Mouse (Mus musculus) hindbrain, embryonic 11.5 days (tissue): ENCODE results near the gene Galnt9. TPM values are rescaled to one million over a fixed set of nuclear protein-coding genes. Genes with fewer than 3 reads are reported as not detected.

Source experiments
- ATAC-seq: fragments of 200-750 bp; cut with Nextera tagmentation; 2 replicates; pipeline ENCODE4 v1.8.0; 2017; ENCODE audit warnings: mild to moderate bottlenecking, moderate TSS enrichment, moderate library complexity; ENCODE audit not compliant: low FRiP score
- DNase-seq: peaks from one replicate; pipeline ENCODE4 v3.0.0-alpha.2; 2015; ENCODE audit warnings: low spot score
- H3K27ac ChIP-seq: fragments of 300-500 bp; sonication (generic); 2 replicates; pipeline ENCODE4 v1.5.1; 2014; ENCODE audit warnings: mild to moderate bottlenecking, low read depth, low read length
- H3K27me3 ChIP-seq: fragments of 300-500 bp; sonication (generic); 2 replicates; pipeline ENCODE4 v1.6.1; 2014; ENCODE audit warnings: mild to moderate bottlenecking, low read length, moderate library complexity, mixed read lengths; ENCODE audit not compliant: control insufficient read depth, insufficient read depth
- H3K36me3 ChIP-seq: fragments of 300-500 bp; sonication (generic); 2 replicates; pipeline ENCODE4 v1.6.1; 2014; ENCODE audit warnings: mild to moderate bottlenecking, low read length, moderate library complexity, mixed read lengths; ENCODE audit not compliant: control insufficient read depth, insufficient read depth
- H3K4me1 ChIP-seq: fragments of 300-500 bp; sonication (generic); replicated peaks from 2 replicates; pipeline ENCODE4 v1.6.1; 2014; ENCODE audit warnings: low read length, mixed read lengths; ENCODE audit not compliant: control insufficient read depth, insufficient read depth
- H3K4me2 ChIP-seq: fragments of 300-500 bp; sonication (generic); replicated peaks from 2 replicates; pipeline ENCODE4 v1.6.1; 2014; ENCODE audit warnings: mild to moderate bottlenecking, low read depth, low read length
- H3K4me3 ChIP-seq: fragments of 300-500 bp; sonication (generic); 2 replicates; pipeline ENCODE4 v1.5.1; 2014; ENCODE audit warnings: low read depth, low read length
- H3K9ac ChIP-seq: fragments of 300-500 bp; sonication (generic); 2 replicates; pipeline ENCODE4 v1.6.1; 2014; ENCODE audit warnings: low read depth, low read length
- H3K9me3 ChIP-seq: fragments of 300-500 bp; sonication (generic); 2 replicates; pipeline ENCODE4 v1.6.1; 2016; ENCODE audit warnings: low read length; ENCODE audit not compliant: control insufficient read depth
- WGBS: fragments of 180-500 bp; shearing (Covaris S2); extraction: QIAGEN DNeasy Blood & Tissue Kit; methylation state at CpG from one replicate; pipeline ENCODE4 v1.1.7; 2014; 5-methylcytosine and 5-hydroxymethylcytosine counted together
- polyA plus RNA-seq: library from polyadenylated mRNA; unstranded; fragments of >200 nt; fragmentation: Nextera tagmentation; extraction: Ambion mirVana; gene quantifications from 2 replicates; pipeline ENCODE4 v1.2.1, GENCODE M21; 2014

The Galnt9 gene
- polyA plus RNA-seq, 1 experiment from 2014 or later: 4.3 TPM

DNA sequence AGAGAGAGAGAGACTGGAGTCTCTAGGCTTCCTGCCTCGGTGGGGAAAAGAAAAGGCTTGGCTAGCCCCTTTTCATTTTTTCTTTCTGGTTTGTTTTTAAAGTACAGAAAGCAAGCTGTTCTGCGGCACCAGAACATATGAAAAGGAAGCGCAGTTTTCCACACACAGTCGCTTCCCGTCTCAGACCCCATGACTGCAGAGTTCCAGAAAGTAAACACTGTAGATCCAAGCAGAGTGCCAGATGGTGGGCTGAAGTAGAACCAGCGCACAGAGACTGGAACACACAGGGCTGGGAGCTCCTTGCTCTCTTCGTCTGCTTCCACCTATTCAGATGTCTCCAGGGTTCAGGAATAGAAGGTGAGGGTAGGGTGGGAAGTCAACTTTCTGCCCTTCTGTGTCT lies 22.3 kb upstream of the Galnt9 start:
- WGBS: 73% methylated on average over 7 of the region's 7 CpGs
- DNase-seq (no peak), ATAC-seq (no peak)
- Histone ChIP-seq H3K4me1 (no peaks in the 10 kb centered on the region), H3K9me3 (no peaks in the 10 kb centered on the region), H3K4me2 (no peak overlapping the region), H3K4me3 (no peak overlapping the region), H3K27ac (no peak overlapping the region), H3K9ac (no peak overlapping the region), H3K27me3 (no peaks in the 10 kb centered on the region), H3K36me3 (no peaks in the 10 kb centered on the region)

DNA sequence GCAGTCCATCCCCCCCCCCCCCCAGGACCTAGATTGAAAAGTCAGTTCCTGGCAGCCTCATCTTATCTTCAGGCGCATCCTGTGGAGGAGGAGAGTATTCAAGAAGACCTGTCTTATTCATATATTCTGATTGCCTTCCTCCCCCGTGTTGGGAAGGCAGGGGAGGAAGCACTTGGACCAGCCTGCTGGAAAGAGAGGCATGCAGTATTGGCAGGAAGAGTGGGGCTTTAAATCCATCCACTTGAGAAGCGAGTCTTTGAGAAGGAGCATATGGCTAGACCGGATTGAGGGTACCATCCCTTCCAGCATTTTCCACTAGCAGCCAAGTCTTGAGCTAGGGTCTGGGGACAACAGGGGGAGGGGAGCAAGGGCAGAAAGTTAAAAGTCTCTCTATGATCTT lies 20.9 kb upstream of the Galnt9 start:
- no peak overlapping the region for H3K27ac ChIP-seq
- WGBS: 78% methylated on average over 4 of the region's 4 CpGs
- H3K27me3 ChIP-seq: no peaks in the 10 kb centered on the region
- no peak overlapping the region for H3K9ac ChIP-seq
- H3K4me3 ChIP-seq: no peak overlapping the region
- no peaks in the 10 kb centered on the region for H3K36me3 ChIP-seq
- no peaks in the 10 kb centered on the region for H3K4me1 ChIP-seq
- DNase-seq: no peak
- no peak overlapping the region for H3K4me2 ChIP-seq
- no peak for ATAC-seq
- no peaks in the 10 kb centered on the region for H3K9me3 ChIP-seq

DNA sequence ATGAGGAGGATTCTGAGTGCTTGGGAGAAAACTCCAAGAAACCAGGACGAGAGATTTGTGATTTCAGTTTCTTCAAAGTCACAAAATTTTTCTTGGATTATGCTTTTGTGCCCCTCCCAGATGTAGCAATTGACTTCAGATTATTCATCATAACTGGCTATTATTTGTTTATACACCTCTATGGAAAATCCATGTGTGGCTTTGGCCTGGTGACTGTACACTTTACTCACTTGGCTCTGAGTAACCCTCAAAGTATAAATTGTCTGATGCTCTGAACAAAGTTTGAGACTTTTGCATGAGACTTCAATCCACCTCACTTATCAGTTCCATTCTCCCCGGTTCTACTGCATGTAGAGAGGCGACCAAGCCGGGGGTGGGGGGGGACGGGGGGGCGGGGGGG lies 18.5 kb upstream of the Galnt9 start:
- no peaks in the 10 kb centered on the region for H3K4me1 ChIP-seq
- H3K27ac ChIP-seq: no peak overlapping the region
- H3K9ac ChIP-seq: no peak overlapping the region
- DNase-seq (no peak), ATAC-seq (no peak)
- no peaks in the 10 kb centered on the region for H3K9me3 ChIP-seq
- H3K27me3 ChIP-seq: no peaks in the 10 kb centered on the region
- no peaks in the 10 kb centered on the region for H3K36me3 ChIP-seq
- WGBS: 76% methylated on average over 6 of the region's 6 CpGs
- H3K4me3 ChIP-seq: no peak overlapping the region
- no peak overlapping the region for H3K4me2 ChIP-seq

DNA sequence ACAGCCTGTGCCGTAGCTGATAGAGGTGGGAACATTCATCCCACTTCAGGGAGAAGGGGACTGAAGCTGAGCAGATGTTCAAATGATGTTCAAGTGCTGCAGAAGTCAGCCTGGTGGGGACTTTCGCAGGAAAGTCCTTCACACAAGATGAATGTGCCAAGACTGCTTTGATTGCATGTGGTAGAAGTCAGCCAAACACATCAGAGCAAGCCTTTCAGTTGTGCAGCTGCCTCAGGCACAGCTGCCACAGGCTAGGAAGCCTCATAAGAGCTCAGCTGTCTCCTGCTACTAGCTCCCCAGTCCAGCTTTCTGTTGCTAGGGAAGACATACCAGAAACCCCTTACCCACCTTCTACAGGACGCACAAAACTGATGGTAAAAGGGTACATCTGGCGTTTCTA lies 17.6 kb upstream of the Galnt9 start:
- no peak overlapping the region for H3K9ac ChIP-seq
- H3K27ac ChIP-seq: no peak overlapping the region
- ATAC-seq: no peak
- no peaks in the 10 kb centered on the region for H3K9me3 ChIP-seq
- no peaks in the 10 kb centered on the region for H3K36me3 ChIP-seq
- H3K4me1 ChIP-seq: no peaks in the 10 kb centered on the region
- H3K4me2 ChIP-seq: no peak overlapping the region
- H3K4me3 ChIP-seq: no peak overlapping the region
- 86% methylated on average over 4 of the region's 4 CpGs for WGBS
- no peaks in the 10 kb centered on the region for H3K27me3 ChIP-seq
- no peak for DNase-seq

DNA sequence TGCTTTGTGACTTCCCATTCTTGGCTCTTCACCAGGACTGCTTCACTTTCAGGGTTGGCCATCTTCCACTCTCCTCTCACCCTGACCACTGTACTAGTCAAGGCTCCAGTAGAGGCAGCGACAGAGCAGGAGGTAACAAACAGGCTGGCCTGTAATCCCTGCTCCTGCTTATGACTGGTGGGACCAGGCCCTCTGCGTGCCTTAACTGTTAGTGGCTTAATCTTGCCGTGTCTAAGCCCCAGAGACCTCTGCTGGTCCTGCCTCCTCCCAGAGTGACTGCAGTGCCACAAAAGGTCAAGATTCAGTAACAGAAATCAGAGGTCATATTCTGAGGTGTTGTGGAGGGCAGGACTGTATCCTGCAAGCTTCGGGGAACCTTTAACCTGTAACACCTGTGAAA lies 13.1 kb upstream of the Galnt9 start:
- Histone ChIP-seq H3K9me3 (no peaks in the 10 kb centered on the region), H3K27me3 (no peaks in the 10 kb centered on the region), H3K27ac (no peak overlapping the region), H3K4me2 (no peak overlapping the region), H3K36me3 (no peaks in the 10 kb centered on the region), H3K4me1 (no peaks in the 10 kb centered on the region), H3K9ac (no peak overlapping the region), H3K4me3 (no peak overlapping the region)
- WGBS: 67% methylated on average over 4 of the region's 4 CpGs
- ATAC-seq (no peak), DNase-seq (no peak)

DNA sequence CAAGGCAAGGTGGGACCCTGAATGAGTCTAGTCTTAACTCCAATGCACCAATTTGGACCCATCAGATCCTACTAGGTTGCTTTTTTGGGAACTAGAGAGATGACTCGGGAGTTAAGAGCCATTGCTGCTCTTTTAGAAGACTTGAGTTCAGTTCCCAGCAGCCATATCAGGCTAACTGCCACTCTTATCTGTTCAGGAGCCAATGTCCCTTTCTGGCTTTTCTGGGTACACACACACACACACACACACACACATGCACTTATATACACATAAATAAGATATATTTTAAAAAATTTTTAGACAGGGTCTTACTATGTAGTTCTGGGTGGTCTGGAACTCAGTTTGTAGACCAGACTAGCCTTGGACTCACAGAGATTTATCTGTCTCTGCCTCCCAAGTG lies 9.8 kb upstream of the Galnt9 start:
- Histone ChIP-seq H3K36me3 (no peaks in the 10 kb centered on the region), H3K4me1 (no peaks in the 10 kb centered on the region), H3K9ac (no peak overlapping the region), H3K9me3 (no peaks in the 10 kb centered on the region), H3K4me2 (no peak overlapping the region), H3K4me3 (no peak overlapping the region), H3K27me3 (no peaks in the 10 kb centered on the region), H3K27ac (no peak overlapping the region)
- ATAC-seq: no peak
- no peak for DNase-seq
- WGBS: 77% methylated on average over 1 of the region's 1 CpGs

DNA sequence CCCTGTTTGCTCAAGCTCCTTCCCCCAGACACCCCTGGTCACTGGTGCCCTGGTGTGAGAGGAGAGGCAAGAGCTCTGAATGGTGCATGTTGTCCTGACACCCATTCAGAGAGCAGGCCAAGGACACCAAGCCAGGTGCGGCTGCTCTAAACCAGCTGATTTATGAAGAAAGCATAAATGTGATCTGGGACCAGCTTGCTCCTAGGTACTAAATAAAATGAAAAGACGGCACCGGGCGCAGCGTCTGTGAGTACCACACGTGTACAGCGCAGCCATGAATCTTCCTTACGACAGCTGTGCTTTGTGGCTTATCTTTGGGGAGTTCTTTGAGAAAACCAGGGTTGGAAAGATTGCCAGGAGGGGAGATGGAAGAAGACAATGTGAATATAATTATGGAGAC lies 8.2 kb upstream of the Galnt9 start:
- Histone ChIP-seq H3K9me3 (no peaks in the 10 kb centered on the region), H3K4me3 (no peak overlapping the region), H3K4me1 (no peaks in the 10 kb centered on the region), H3K4me2 (no peak overlapping the region), H3K36me3 (no peaks in the 10 kb centered on the region), H3K9ac (no peak overlapping the region), H3K27me3 (no peaks in the 10 kb centered on the region), H3K27ac (no peak overlapping the region)
- DNase-seq (no peak), ATAC-seq (no peak)
- WGBS: 90% methylated on average over 8 of the region's 8 CpGs

DNA sequence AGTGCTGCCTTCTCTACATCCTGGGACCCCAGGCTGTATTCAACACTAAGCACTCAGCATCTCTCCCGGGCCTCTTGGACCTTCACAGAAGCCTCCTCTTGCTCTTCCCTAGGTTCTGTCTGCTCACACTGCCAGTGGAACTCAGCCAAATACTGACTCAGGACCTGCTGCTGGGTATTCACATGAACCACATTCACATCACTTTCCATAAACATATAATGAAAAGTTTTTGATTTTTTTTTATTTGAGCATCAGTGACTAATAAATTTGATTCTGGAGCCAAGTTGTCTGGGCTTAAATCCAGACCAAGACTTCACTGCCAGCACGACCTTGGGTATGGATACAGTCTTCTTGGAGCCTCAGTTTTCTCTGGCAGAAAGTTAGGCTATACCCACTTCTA lies 3.2 kb upstream of the Galnt9 start:
- no peak overlapping the region for H3K27ac ChIP-seq
- no peak overlapping the region for H3K9ac ChIP-seq
- no peaks in the 10 kb centered on the region for H3K9me3 ChIP-seq
- ATAC-seq: no peak
- peaks cover 30% of the 10 kb centered on the region for H3K27me3 ChIP-seq
- WGBS: 73% methylated on average over 2 of the region's 2 CpGs
- no peak for DNase-seq
- H3K4me1 ChIP-seq: no peaks in the 10 kb centered on the region; the same call in 1 of the 2 replicates
- no peak overlapping the region for H3K4me2 ChIP-seq
- H3K36me3 ChIP-seq: no peaks in the 10 kb centered on the region
- H3K4me3 ChIP-seq: no peak overlapping the region

DNA sequence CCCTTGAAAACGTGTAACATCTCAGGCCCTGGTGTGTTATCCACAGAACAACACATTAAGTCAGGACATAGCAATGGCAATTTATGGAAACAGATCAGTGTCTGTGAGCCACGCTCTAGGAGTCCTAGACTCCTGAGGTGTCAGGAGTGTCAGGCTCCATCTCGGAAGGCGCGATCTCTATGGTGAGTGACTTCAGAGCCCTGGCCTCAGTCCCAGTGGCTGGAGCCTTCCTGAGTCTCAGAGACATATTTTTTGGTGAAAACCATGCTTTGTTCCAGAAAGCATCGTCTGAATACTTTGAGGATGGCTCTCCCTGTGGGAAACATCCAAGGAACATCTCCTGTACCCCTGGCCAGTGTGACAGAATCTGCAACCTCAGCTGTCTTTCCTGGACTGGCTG lies 2.7 kb upstream of the Galnt9 start:
- Histone ChIP-seq H3K9ac (no peak overlapping the region), H3K36me3 (no peaks in the 10 kb centered on the region), H3K4me3 (no peak overlapping the region), H3K4me2 (no peak overlapping the region), H3K27ac (no peak overlapping the region), H3K9me3 (no peaks in the 10 kb centered on the region), H3K27me3 (peaks cover 32% of the 10 kb centered on the region), H3K4me1 (no peaks in the 10 kb centered on the region; the same call in 1 of the 2 replicates)
- DNase-seq (no peak), ATAC-seq (no peak)
- WGBS: 84% methylated on average over 6 of the region's 6 CpGs
